Mouse (Mus musculus) liver, adult 2 months (tissue): ENCODE measurements at regions not wholly inside any gene's neighbourhood (a gene's known extent, or its start where the extent isn't known, plus 50 kb on each side); places are given as distances from the start of the nearest gene placed in this dataset.

Experiments used
- DNase-seq: peaks from one replicate; pipeline ENCODE4 v3.0.0-alpha.2; 2011; ENCODE audit warnings: low read depth, low spot score; ENCODE audit errors: extremely low read depth
- H3K27ac ChIP-seq: fragments of 200-500 bp; replicated peaks from 2 replicates; pipeline ENCODE4 v1.5.1; 2012; ENCODE audit warnings: low read depth, mild to moderate bottlenecking, control low read depth, inconsistent platforms, low read length; ENCODE audit not compliant: insufficient read depth
- H3K27me3 ChIP-seq: fragments of 200-500 bp; 2 replicates; pipeline ENCODE4 v1.6.1; 2012; ENCODE audit warnings: mild to moderate bottlenecking, moderate library complexity, low read length, inconsistent platforms; ENCODE audit not compliant: control insufficient read depth, insufficient read depth
- H3K36me3 ChIP-seq: fragments of 200-500 bp; 2 replicates; pipeline ENCODE4 v1.6.1; 2012; ENCODE audit warnings: low read length, inconsistent platforms; ENCODE audit not compliant: control insufficient read depth, insufficient read depth
- H3K4me1 ChIP-seq: fragments of 200-500 bp; 2 replicates; pipeline ENCODE4 v1.6.1; 2011; ENCODE audit warnings: low read length; ENCODE audit not compliant: control insufficient read depth, insufficient read depth
- H3K4me3 ChIP-seq: fragments of 200-500 bp; 2 replicates; pipeline ENCODE4 v1.5.1; 2011; ENCODE audit warnings: low read depth, mild to moderate bottlenecking, control low read depth, low read length, moderate library complexity; ENCODE audit not compliant: insufficient read depth
- H3K79me2 ChIP-seq: fragments of 200-500 bp; 2 replicates; pipeline ENCODE4 v1.6.1; 2012; ENCODE audit warnings: inconsistent platforms, mild to moderate bottlenecking, low read length, moderate library complexity; ENCODE audit not compliant: control insufficient read depth, insufficient read depth
- H3K9ac ChIP-seq: fragments of 200-500 bp; 2 replicates; pipeline ENCODE4 v1.6.1; 2012; ENCODE audit warnings: low read depth, mild to moderate bottlenecking, control low read depth, inconsistent platforms, low read length
- CTCF ChIP-seq: fragments of 200-500 bp; IDR thresholded peaks from 2 replicates; pipeline ENCODE4 v1.5.1; 2011; ENCODE audit warnings: low read depth, low read length, control low read depth
- POLR2A ChIP-seq: fragments of 200-500 bp; IDR thresholded peaks from 2 replicates; pipeline ENCODE4 v1.6.1; 2011; ENCODE audit warnings: low read length, control low read depth; ENCODE audit not compliant: insufficient read depth; ENCODE audit errors: extremely low read depth
- WGBS: fragments of 180-500 bp; shearing (Covaris S2); methylation state at CpG from one replicate; pipeline ENCODE4 v1.1.7; 2018; 5-methylcytosine and 5-hydroxymethylcytosine counted together

DNA sequence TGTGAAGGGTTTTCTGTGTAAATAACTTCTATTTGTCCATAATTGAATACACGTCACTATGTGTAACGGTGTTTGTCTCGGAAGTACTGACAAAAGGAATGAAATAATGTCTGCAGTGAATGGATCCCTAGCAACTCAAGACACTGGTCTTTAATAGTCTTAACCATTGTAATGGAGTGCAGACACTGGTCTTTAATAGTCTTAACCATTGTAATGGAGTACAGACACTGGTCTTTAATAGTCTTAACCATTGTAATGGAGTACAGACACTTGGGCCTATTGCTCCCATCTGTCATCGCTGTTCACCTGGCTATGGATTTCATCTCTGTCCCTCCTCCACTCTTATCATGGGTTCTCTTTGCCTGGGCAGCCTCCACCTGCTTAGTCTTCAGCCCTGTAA lies 53.2 kb upstream of the Frmd4a start:
- H3K4me1 ChIP-seq = no peaks in the 10 kb centered on the region
- 95% methylated on average over 4 of the region's 4 CpGs for WGBS
- no peaks in the 10 kb centered on the region for H3K36me3 ChIP-seq
- H3K9ac ChIP-seq = no peak overlapping the region
- DNase-seq = peak; percentile 54
- H3K4me3 ChIP-seq = no peak overlapping the region
- no peaks in the 10 kb centered on the region for H3K27me3 ChIP-seq
- no peak for TF ChIP-seq CTCF
- TF ChIP-seq POLR2A = no peak
- no peaks in the 10 kb centered on the region for H3K79me2 ChIP-seq
- H3K27ac ChIP-seq = no peak overlapping the region
